Mouse (Mus musculus) frontal cortex, adult (tissue): ENCODE results near the gene Cfap46.
"Not testable (repeated sequence)": the region's sequence is repeated elsewhere in the genome, so short reads cannot be mapped to it uniquely, and the experiment has no call there.

Source experiments
- ATAC-seq: cut with Nextera tagmentation; 2 replicates; pipeline ENCODE4 v1.9.2; 2017; ENCODE audit warnings: mild to moderate bottlenecking, moderate library complexity, mixed read lengths; ENCODE audit not compliant: low TSS enrichment

The Cfap46 gene

GRCm38 (mm10) chr7:139663318-139663717, 20.3 kb downstream of the Cfap46 start:
- no peak for ATAC-seq

- ATAC-seq = not testable (repeated sequence)
Observed at GRCm38 (mm10) chr7:139659901-139660300, 23.7 kb downstream of the Cfap46 start.

GRCm38 (mm10) chr7:139649698-139650097, 33.9 kb downstream of the Cfap46 start:
- ATAC-seq = no peak

- peak; percentile 68 for ATAC-seq
Observed at GRCm38 (mm10) chr7:139648107-139648824, 35.4 kb downstream of the Cfap46 start.

- no peak for ATAC-seq
Observed at GRCm38 (mm10) chr7:139633393-139633792, 50.2 kb downstream of the Cfap46 start.

- ATAC-seq = no peak
Observed at GRCm38 (mm10) chr7:139625156-139625555, 58.5 kb downstream of the Cfap46 start.

GRCm38 (mm10) chr7:139622568-139622967, 61.0 kb downstream of the Cfap46 start:
- ATAC-seq = peak; percentile 62; the same call in 1 of the 2 replicates

- ATAC-seq = peak; percentile 80
Observed at GRCm38 (mm10) chr7:139615767-139616766, 67.5 kb downstream of the Cfap46 start.

GRCm38 (mm10) chr7:139610328-139610727, 73.3 kb downstream of the Cfap46 start:
- ATAC-seq = no peak

- ATAC-seq = no peak
Observed at GRCm38 (mm10) chr7:139595862-139596261, 87.8 kb downstream of the Cfap46 start.

GRCm38 (mm10) chr7:139595311-139595710, 88.3 kb downstream of the Cfap46 start:
- no peak for ATAC-seq

GRCm38 (mm10) chr7:139591311-139591710, 92.3 kb downstream of the Cfap46 start:
- no peak for ATAC-seq

GRCm38 (mm10) chr7:139590302-139590701, 93.3 kb downstream of the Cfap46 start:
- peak; percentile 89 for ATAC-seq

GRCm38 (mm10) chr7:139587919-139588318, 95.7 kb downstream of the Cfap46 start:
- ATAC-seq = no peak

GRCm38 (mm10) chr7:139585183-139585821, 98.3 kb downstream of the Cfap46 start:
- ATAC-seq = no peak

GRCm38 (mm10) chr7:139584221-139585175, 99.1 kb downstream of the Cfap46 start:
- ATAC-seq = no peak

- no peak for ATAC-seq
Observed at GRCm38 (mm10) chr7:139583094-139583737, 100.4 kb downstream of the Cfap46 start.

- ATAC-seq = 0 out of 2 replicates have a peak, but pooled peaks have one; percentile 21
Observed at GRCm38 (mm10) chr7:139582595-139582994, 101.0 kb downstream of the Cfap46 start, which contains the start of gene Nkx6-2. Gene Nkx6-2 (minus strand): TSS chr7:139582797.

- ATAC-seq = no peak
Observed at GRCm38 (mm10) chr7:139581801-139582571, 101.6 kb downstream of the Cfap46 start.
